Mouse (Mus musculus): ENCODE data around the gene Tnks1bp1. TPM values are rescaled to one million over a fixed set of nuclear protein-coding genes. Genes with fewer than 3 reads are reported as not detected.

Tnks1bp1 gene
- polyA plus RNA-seq, 1 experiment from 2014 or later, result 13.3 TPM

GRCm38 (mm10) chr2:85105426-85106013 is 57.7 kb downstream of the Tnks1bp1 start:
- H3K27ac ChIP-seq (ENCODE audit: low read length), result peak overlapping the region; percentile 72; the same call in 1 of the 2 replicates
- H3K4me2 ChIP-seq (replicated peaks; ENCODE audit: low read depth, low read length), result no peak overlapping the region
- no peaks in the 10 kb centered on the region for H3K9me3 ChIP-seq (ENCODE audit: control insufficient read depth, low read depth, low read length)
- no peaks in the 10 kb centered on the region for H3K36me3 ChIP-seq (ENCODE audit: control insufficient read depth, insufficient read depth, low read length)
- no peak overlapping the region for H3K9ac ChIP-seq (replicated peaks; ENCODE audit: low read depth, low read length)
- WGBS, result 35% methylated on average over 11 of the region's 11 CpGs
- ATAC-seq (ENCODE audit: insufficient number of reproducible peaks, insufficient read depth, low FRiP score, low read depth), result peak; percentile 74
- H3K27me3 ChIP-seq (ENCODE audit: control insufficient read depth, insufficient read depth, low read length), result no peaks in the 10 kb centered on the region
- 0 out of 2 replicates have a peak, but pooled peaks cover 4% of the 10 kb centered on the region for H3K4me1 ChIP-seq (ENCODE audit: control insufficient read depth, insufficient read depth, low read length)
- H3K4me3 ChIP-seq (ENCODE audit: low read depth, low read length), result no peak overlapping the region

- Histone ChIP-seq H3K4me1 (ENCODE audit: control insufficient read depth, insufficient read depth, low read length) (0 out of 2 replicates have a peak, but pooled peaks cover 4% of the 10 kb centered on the region), H3K4me2 (replicated peaks; ENCODE audit: low read depth, low read length) (no peak overlapping the region), H3K36me3 (ENCODE audit: control insufficient read depth, insufficient read depth, low read length) (no peaks in the 10 kb centered on the region), H3K4me3 (ENCODE audit: low read depth, low read length) (no peak overlapping the region), H3K9ac (replicated peaks; ENCODE audit: low read depth, low read length) (no peak overlapping the region), H3K9me3 (ENCODE audit: control insufficient read depth, low read depth, low read length) (no peaks in the 10 kb centered on the region), H3K27me3 (ENCODE audit: control insufficient read depth, insufficient read depth, low read length) (no peaks in the 10 kb centered on the region), H3K27ac (ENCODE audit: low read length) (peak overlapping the region; percentile 72; the same call in 1 of the 2 replicates)
- 0 out of 2 replicates have a peak, but pooled peaks have one; percentile 30 for ATAC-seq (ENCODE audit: insufficient number of reproducible peaks, insufficient read depth, low FRiP score, low read depth)
- WGBS, result 52% methylated on average over 7 of the region's 7 CpGs
Measured at GRCm38 (mm10) chr2:85106068-85106790, 58.4 kb downstream of the Tnks1bp1 start.

- no peak overlapping the region for H3K9ac ChIP-seq (replicated peaks; ENCODE audit: low read depth, low read length)
- no peaks in the 10 kb centered on the region for H3K27me3 ChIP-seq (ENCODE audit: control insufficient read depth, insufficient read depth, low read length)
- no peaks in the 10 kb centered on the region for H3K9me3 ChIP-seq (ENCODE audit: control insufficient read depth, low read depth, low read length)
- H3K36me3 ChIP-seq (ENCODE audit: control insufficient read depth, insufficient read depth, low read length), result no peaks in the 10 kb centered on the region
- no peak overlapping the region for H3K27ac ChIP-seq (ENCODE audit: low read length)
- 0 out of 2 replicates have a peak, but pooled peaks cover 4% of the 10 kb centered on the region for H3K4me1 ChIP-seq (ENCODE audit: control insufficient read depth, insufficient read depth, low read length)
- 52% methylated on average over 4 of the region's 4 CpGs for WGBS
- peak; percentile 85 for ATAC-seq (ENCODE audit: insufficient number of reproducible peaks, insufficient read depth, low FRiP score, low read depth)
- H3K4me2 ChIP-seq (replicated peaks; ENCODE audit: low read depth, low read length), result no peak overlapping the region
- no peak overlapping the region for H3K4me3 ChIP-seq (ENCODE audit: low read depth, low read length)
Measured at GRCm38 (mm10) chr2:85106941-85107340, 59.1 kb downstream of the Tnks1bp1 start.

GRCm38 (mm10) chr2:85110288-85110875 is 62.6 kb downstream of the Tnks1bp1 start:
- no peaks in the 10 kb centered on the region for H3K27me3 ChIP-seq (ENCODE audit: control insufficient read depth, insufficient read depth, low read length)
- no peaks in the 10 kb centered on the region for H3K36me3 ChIP-seq (ENCODE audit: control insufficient read depth, insufficient read depth, low read length)
- 77% methylated on average over 9 of the region's 9 CpGs for WGBS
- ATAC-seq (ENCODE audit: insufficient number of reproducible peaks, insufficient read depth, low FRiP score, low read depth), result no peak
- 0 out of 2 replicates have a peak, but pooled peaks cover 4% of the 10 kb centered on the region for H3K4me1 ChIP-seq (ENCODE audit: control insufficient read depth, insufficient read depth, low read length)
- no peak overlapping the region for H3K9ac ChIP-seq (replicated peaks; ENCODE audit: low read depth, low read length)
- H3K27ac ChIP-seq (ENCODE audit: low read length), result no peak overlapping the region
- H3K4me2 ChIP-seq (replicated peaks; ENCODE audit: low read depth, low read length), result no peak overlapping the region
- no peak overlapping the region for H3K4me3 ChIP-seq (ENCODE audit: low read depth, low read length)
- H3K9me3 ChIP-seq (ENCODE audit: control insufficient read depth, low read depth, low read length), result no peaks in the 10 kb centered on the region

Other genes starting within 250 kb of the Tnks1bp1 start
- gene Ube2l6, start 249.2 kb upstream of the Tnks1bp1 start, polyA plus RNA-seq (2014; fragmentation: Nextera tagmentation; extraction: Ambion mirVana), result 36.2 and 38.0 TPM in 2 replicates
- gene Smtnl1, start 225.4 kb upstream of the Tnks1bp1 start, polyA plus RNA-seq (2014; fragmentation: Nextera tagmentation; extraction: Ambion mirVana), result not detected in 2 replicates
- gene Timm10, start 221.0 kb upstream of the Tnks1bp1 start, polyA plus RNA-seq (2014; fragmentation: Nextera tagmentation; extraction: Ambion mirVana), result 50.2 and 60.2 TPM in 2 replicates
- 19.8 and 21.1 TPM in 2 replicates for gene Slc43a1, start 209.2 kb upstream of the Tnks1bp1 start, polyA plus RNA-seq (2014; fragmentation: Nextera tagmentation; extraction: Ambion mirVana)
- 0.59 and 0.74 TPM in 2 replicates for gene Rtn4rl2, start 161.3 kb upstream of the Tnks1bp1 start, polyA plus RNA-seq (2014; fragmentation: Nextera tagmentation; extraction: Ambion mirVana)
- 40.4 and 40.5 TPM in 2 replicates for gene Slc43a3, start 111.4 kb upstream of the Tnks1bp1 start, polyA plus RNA-seq (2014; fragmentation: Nextera tagmentation; extraction: Ambion mirVana)
- 0.42 TPM in 1 of 2 replicates, not detected in the other for gene Prg2, start 67.6 kb upstream of the Tnks1bp1 start, polyA plus RNA-seq (2014; fragmentation: Nextera tagmentation; extraction: Ambion mirVana)
- 0.60 TPM in 1 of 2 replicates, not detected in the other for gene Prg3, start 59.8 kb upstream of the Tnks1bp1 start, polyA plus RNA-seq (2014; fragmentation: Nextera tagmentation; extraction: Ambion mirVana)
- gene Ssrp1, start 10.8 kb upstream of the Tnks1bp1 start, polyA plus RNA-seq (2014; fragmentation: Nextera tagmentation; extraction: Ambion mirVana), result 277 and 280 TPM in 2 replicates
- gene P2rx3, start 10.6 kb upstream of the Tnks1bp1 start, polyA plus RNA-seq (2014; fragmentation: Nextera tagmentation; extraction: Ambion mirVana), result 0.67 and 0.68 TPM in 2 replicates
- gene Aplnr, start 88.2 kb downstream of the Tnks1bp1 start, polyA plus RNA-seq (2014; fragmentation: Nextera tagmentation; extraction: Ambion mirVana), result 52.0 and 57.1 TPM in 2 replicates
- 2.7 and 3.0 TPM in 2 replicates for gene Lrrc55, start 149.2 kb downstream of the Tnks1bp1 start, polyA plus RNA-seq (2014; fragmentation: Nextera tagmentation; extraction: Ambion mirVana)